Mouse (Mus musculus): ENCODE data around the gene Sycp3. TPM values are rescaled to one million over a fixed set of nuclear protein-coding genes. Genes with fewer than 3 reads are reported as not detected.

Sycp3 gene
- polyA plus RNA-seq, 1 experiment: 15.9 TPM

GRCm38 (mm10) chr10:88501886-88502765, 42.8 kb downstream of the Sycp3 start:
- Histone ChIP-seq H3K9ac (ENCODE audit: low read depth, poor library complexity, severe bottlenecking) (no peak overlapping the region), H3K9me3 (replicated peaks; ENCODE audit: control insufficient read depth, insufficient read depth, low read length, poor library complexity, severe bottlenecking) (no peaks in the 10 kb centered on the region), H3K27ac (ENCODE audit: insufficient read depth, low read length) (no peak overlapping the region), H3K4me3 (ENCODE audit: low read depth, low read length) (no peak overlapping the region), H3K4me1 (ENCODE audit: control insufficient read depth, insufficient read depth, low read length) (peaks cover 6% of the 10 kb centered on the region), H3K27me3 (ENCODE audit: control insufficient read depth, insufficient read depth, low read length, poor library complexity, severe bottlenecking) (no peaks in the 10 kb centered on the region), H3K36me3 (ENCODE audit: control insufficient read depth, insufficient read depth, low read length, poor library complexity, severe bottlenecking) (no peaks in the 10 kb centered on the region)
- TF ChIP-seq POLR2A (IDR thresholded peaks at IDR 0.05; ENCODE audit: insufficient read depth, low read length) (no peak), EP300 (IDR thresholded peaks at IDR 0.05; ENCODE audit: insufficient read depth, low read depth, low read length) (no peak), CTCF (IDR thresholded peaks at IDR 0.05; ENCODE audit: low read depth, low read length) (no peak)

- H3K9me3 ChIP-seq (replicated peaks; ENCODE audit: control insufficient read depth, insufficient read depth, low read length, poor library complexity, severe bottlenecking): no peaks in the 10 kb centered on the region
- peaks cover 4% of the 10 kb centered on the region for H3K4me1 ChIP-seq (ENCODE audit: control insufficient read depth, insufficient read depth, low read length)
- no peak overlapping the region for H3K27ac ChIP-seq (ENCODE audit: insufficient read depth, low read length)
- H3K4me3 ChIP-seq (ENCODE audit: low read depth, low read length): peak overlapping the region; percentile 93
- H3K36me3 ChIP-seq (ENCODE audit: control insufficient read depth, insufficient read depth, low read length, poor library complexity, severe bottlenecking): no peaks in the 10 kb centered on the region
- H3K9ac ChIP-seq (ENCODE audit: low read depth, poor library complexity, severe bottlenecking): peak overlapping the region; percentile 78
- H3K27me3 ChIP-seq (ENCODE audit: control insufficient read depth, insufficient read depth, low read length, poor library complexity, severe bottlenecking): no peaks in the 10 kb centered on the region
- TF ChIP-seq EP300 (IDR thresholded peaks at IDR 0.05; ENCODE audit: insufficient read depth, low read depth, low read length) (no peak), POLR2A (IDR thresholded peaks at IDR 0.05; ENCODE audit: insufficient read depth, low read length) (no peak), CTCF (IDR thresholded peaks at IDR 0.05; ENCODE audit: low read depth, low read length) (no peak)
Observed at GRCm38 (mm10) chr10:88502919-88503318, 43.5 kb downstream of the Sycp3 start.

DNA sequence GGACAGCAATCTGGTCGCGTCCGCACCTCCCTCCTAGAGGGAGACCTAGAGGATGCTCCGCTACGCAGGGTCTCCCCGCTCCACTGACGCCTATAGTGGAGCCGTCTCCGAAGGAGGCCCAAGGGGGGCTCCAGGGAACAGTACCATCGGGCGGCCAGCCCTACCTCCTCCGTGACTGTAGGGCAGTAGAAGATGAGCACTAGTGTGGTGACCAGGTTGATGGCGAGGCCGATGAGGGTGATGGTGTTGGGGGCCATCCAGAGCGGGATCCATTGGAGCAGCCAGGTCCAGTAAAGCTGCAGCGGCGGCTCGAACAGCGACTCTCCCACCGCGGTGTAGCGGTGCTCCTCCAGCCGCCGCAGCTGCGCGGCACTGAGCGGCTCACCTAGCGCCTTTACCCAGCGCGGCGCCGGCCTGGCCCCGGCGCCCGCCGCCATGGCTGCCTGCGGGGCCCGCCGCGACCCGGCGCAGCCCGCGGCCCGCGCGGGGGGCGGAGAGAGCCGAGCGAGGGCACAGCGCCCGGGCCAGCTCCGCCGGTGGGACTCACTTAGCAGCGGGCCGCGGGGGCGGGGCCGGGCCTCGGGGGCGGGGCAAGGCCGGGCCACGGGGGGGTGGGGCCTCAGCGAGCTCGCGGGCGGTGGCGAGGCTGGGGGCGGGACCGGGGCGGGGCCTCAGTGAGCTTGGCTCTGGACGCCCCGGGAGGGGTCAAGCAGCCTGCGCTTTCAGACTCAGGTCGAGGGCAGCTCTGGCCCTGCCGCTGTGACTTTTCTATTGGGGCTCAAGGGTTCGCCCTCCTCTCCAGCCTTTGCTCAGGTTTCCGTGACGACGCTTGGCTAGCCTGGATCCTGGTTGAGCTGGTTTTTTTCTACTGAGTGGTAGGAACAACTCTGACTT, 44.3 kb downstream of the Sycp3 start, which contains the start of gene Chpt1:
Gene Chpt1 (minus strand): TSS at position 653 of the 894 bp plus-strand sequence.
- Histone ChIP-seq H3K4me3 (ENCODE audit: low read depth, low read length) (peak within 1 kb of the TSS; percentile 93), H3K27ac (ENCODE audit: insufficient read depth, low read length) (0 out of 2 replicates have a peak within 1 kb of the TSS, but pooled peaks have one; percentile 12), H3K9ac (ENCODE audit: low read depth, poor library complexity, severe bottlenecking) (peak within 1 kb of the TSS; percentile 78), H3K27me3 (ENCODE audit: control insufficient read depth, insufficient read depth, low read length, poor library complexity, severe bottlenecking) (no peaks in the 10 kb centered on the region), H3K36me3 (ENCODE audit: control insufficient read depth, insufficient read depth, low read length, poor library complexity, severe bottlenecking) (no peaks in the 10 kb centered on the region), H3K4me1 (ENCODE audit: control insufficient read depth, insufficient read depth, low read length) (peaks cover 4% of the 10 kb centered on the region), H3K9me3 (replicated peaks; ENCODE audit: control insufficient read depth, insufficient read depth, low read length, poor library complexity, severe bottlenecking) (no peaks in the 10 kb centered on the region)
- TF ChIP-seq EP300 (IDR thresholded peaks at IDR 0.05; ENCODE audit: insufficient read depth, low read depth, low read length) (no peak), POLR2A (IDR thresholded peaks at IDR 0.05; ENCODE audit: insufficient read depth, low read length) (peak; percentile 13), CTCF (IDR thresholded peaks at IDR 0.05; ENCODE audit: low read depth, low read length) (no peak)

DNA sequence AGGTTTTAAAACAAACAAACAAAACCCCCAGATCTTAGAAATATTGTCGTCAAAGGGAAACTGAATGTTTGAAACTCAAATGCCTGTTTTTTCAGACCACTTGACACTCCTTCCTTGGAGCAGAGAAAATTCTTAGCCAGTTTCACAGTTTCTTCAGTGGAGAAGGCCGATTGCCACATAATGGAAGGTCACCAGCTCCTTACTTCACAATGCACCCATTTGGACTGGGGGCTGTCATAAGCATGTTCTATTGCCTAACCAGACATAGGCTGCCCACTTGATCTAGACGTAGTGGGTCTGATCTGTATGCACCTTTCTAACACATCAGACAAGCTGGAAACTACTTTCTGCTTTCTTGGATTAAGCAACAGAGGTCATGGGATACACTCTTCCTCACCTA, 45.1 kb downstream of the Sycp3 start:
- TF ChIP-seq EP300 (IDR thresholded peaks at IDR 0.05; ENCODE audit: insufficient read depth, low read depth, low read length) (no peak), CTCF (IDR thresholded peaks at IDR 0.05; ENCODE audit: low read depth, low read length) (no peak), POLR2A (IDR thresholded peaks at IDR 0.05; ENCODE audit: insufficient read depth, low read length) (no peak)
- H3K4me3 ChIP-seq (ENCODE audit: low read depth, low read length): no peak overlapping the region
- no peaks in the 10 kb centered on the region for H3K9me3 ChIP-seq (replicated peaks; ENCODE audit: control insufficient read depth, insufficient read depth, low read length, poor library complexity, severe bottlenecking)
- H3K36me3 ChIP-seq (ENCODE audit: control insufficient read depth, insufficient read depth, low read length, poor library complexity, severe bottlenecking): no peaks in the 10 kb centered on the region
- no peak overlapping the region for H3K9ac ChIP-seq (ENCODE audit: low read depth, poor library complexity, severe bottlenecking)
- no peaks in the 10 kb centered on the region for H3K27me3 ChIP-seq (ENCODE audit: control insufficient read depth, insufficient read depth, low read length, poor library complexity, severe bottlenecking)
- 0 out of 2 replicates have a peak overlapping the region, but pooled peaks have one; percentile 12 for H3K27ac ChIP-seq (ENCODE audit: insufficient read depth, low read length)
- H3K4me1 ChIP-seq (ENCODE audit: control insufficient read depth, insufficient read depth, low read length): peaks cover 4% of the 10 kb centered on the region

DNA sequence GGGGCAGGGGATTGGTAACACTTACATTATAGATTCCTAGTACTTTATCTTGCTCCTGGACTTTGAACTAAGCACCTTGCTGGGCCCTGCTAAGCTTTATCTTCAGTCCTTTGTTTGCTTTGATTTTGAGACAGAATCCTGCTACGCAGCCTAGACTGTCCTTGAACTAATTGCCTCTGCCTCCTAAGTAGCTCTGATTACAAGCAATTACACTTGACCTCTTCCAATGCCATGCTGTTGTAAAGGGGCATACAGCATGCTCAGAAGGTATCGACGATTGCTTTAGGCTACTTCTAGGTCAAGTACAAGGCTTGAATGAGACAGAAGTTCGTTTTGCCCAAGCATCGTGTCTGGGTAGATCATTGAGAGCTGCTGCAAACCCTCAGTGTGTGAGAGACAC, 45.9 kb downstream of the Sycp3 start:
- Histone ChIP-seq H3K4me1 (ENCODE audit: control insufficient read depth, insufficient read depth, low read length) (peaks cover 1% of the 10 kb centered on the region), H3K27me3 (ENCODE audit: control insufficient read depth, insufficient read depth, low read length, poor library complexity, severe bottlenecking) (no peaks in the 10 kb centered on the region), H3K36me3 (ENCODE audit: control insufficient read depth, insufficient read depth, low read length, poor library complexity, severe bottlenecking) (no peaks in the 10 kb centered on the region), H3K4me3 (ENCODE audit: low read depth, low read length) (no peak overlapping the region), H3K9ac (ENCODE audit: low read depth, poor library complexity, severe bottlenecking) (no peak overlapping the region), H3K9me3 (replicated peaks; ENCODE audit: control insufficient read depth, insufficient read depth, low read length, poor library complexity, severe bottlenecking) (no peaks in the 10 kb centered on the region), H3K27ac (ENCODE audit: insufficient read depth, low read length) (peak overlapping the region; percentile 13; the same call in 1 of the 2 replicates)
- TF ChIP-seq POLR2A (IDR thresholded peaks at IDR 0.05; ENCODE audit: insufficient read depth, low read length): no peak
- no peak for TF ChIP-seq CTCF (IDR thresholded peaks at IDR 0.05; ENCODE audit: low read depth, low read length)
- no peak for TF ChIP-seq EP300 (IDR thresholded peaks at IDR 0.05; ENCODE audit: insufficient read depth, low read depth, low read length)
